Mouse (Mus musculus) lung, embryonic 16.5 days (tissue): ENCODE measurements around the gene Zfp467. TPM values are rescaled to one million over a fixed set of nuclear protein-coding genes. Genes with fewer than 3 reads are reported as not detected.

Experiments
- ATAC-seq: fragments of 200-750 bp; cut with Nextera tagmentation; 2 replicates; pipeline ENCODE4 v1.8.0; 2017; ENCODE audit warnings: low read depth, mild to moderate bottlenecking, moderate library complexity
- H3K27ac ChIP-seq: fragments of 300-500 bp; sonication (generic); 2 replicates; pipeline ENCODE4 v1.5.1; 2014; ENCODE audit warnings: mild to moderate bottlenecking, control low read depth, low read length
- H3K27me3 ChIP-seq: fragments of 300-500 bp; sonication (generic); 2 replicates; pipeline ENCODE4 v1.6.1; 2014; ENCODE audit warnings: low read depth, low read length, mixed read lengths; ENCODE audit not compliant: control insufficient read depth, insufficient read depth
- H3K36me3 ChIP-seq: fragments of 300-500 bp; sonication (generic); 2 replicates; pipeline ENCODE4 v1.6.1; 2014; ENCODE audit warnings: low read length; ENCODE audit not compliant: control insufficient read depth, insufficient read depth
- H3K4me1 ChIP-seq: fragments of 300-500 bp; sonication (generic); replicated peaks from 2 replicates; pipeline ENCODE4 v1.6.1; 2014; ENCODE audit warnings: low read length, mixed read lengths; ENCODE audit not compliant: control insufficient read depth, insufficient read depth
- H3K4me2 ChIP-seq: fragments of 300-500 bp; sonication (generic); 2 replicates; pipeline ENCODE4 v1.6.1; 2014; ENCODE audit warnings: low read depth, low read length, control low read depth
- H3K4me3 ChIP-seq: fragments of 300-500 bp; sonication (generic); 2 replicates; pipeline ENCODE4 v1.5.1; 2014; ENCODE audit warnings: mild to moderate bottlenecking, low read length, control low read depth
- H3K9ac ChIP-seq: fragments of 300-500 bp; sonication (generic); 2 replicates; pipeline ENCODE4 v1.6.1; 2014; ENCODE audit warnings: low read length, control low read depth
- H3K9me3 ChIP-seq: fragments of 300-500 bp; sonication (generic); 2 replicates; pipeline ENCODE4 v1.6.1; 2016; ENCODE audit warnings: low read length; ENCODE audit not compliant: control insufficient read depth
- WGBS: fragments of 180-500 bp; shearing (Covaris S2); extraction: QIAGEN DNeasy Blood & Tissue Kit; methylation state at CpG from one replicate; pipeline ENCODE4 v1.1.7; 2014; 5-methylcytosine and 5-hydroxymethylcytosine counted together
- polyA plus RNA-seq: library from polyadenylated mRNA; unstranded; fragments of >200 nt; fragmentation: Nextera tagmentation; extraction: Ambion mirVana; gene quantifications from 2 replicates; pipeline ENCODE4 v1.2.1, GENCODE M21; 2015

The Zfp467 gene
- polyA plus RNA-seq, 1 experiment from 2014 or later, result 21.0 TPM

DNA sequence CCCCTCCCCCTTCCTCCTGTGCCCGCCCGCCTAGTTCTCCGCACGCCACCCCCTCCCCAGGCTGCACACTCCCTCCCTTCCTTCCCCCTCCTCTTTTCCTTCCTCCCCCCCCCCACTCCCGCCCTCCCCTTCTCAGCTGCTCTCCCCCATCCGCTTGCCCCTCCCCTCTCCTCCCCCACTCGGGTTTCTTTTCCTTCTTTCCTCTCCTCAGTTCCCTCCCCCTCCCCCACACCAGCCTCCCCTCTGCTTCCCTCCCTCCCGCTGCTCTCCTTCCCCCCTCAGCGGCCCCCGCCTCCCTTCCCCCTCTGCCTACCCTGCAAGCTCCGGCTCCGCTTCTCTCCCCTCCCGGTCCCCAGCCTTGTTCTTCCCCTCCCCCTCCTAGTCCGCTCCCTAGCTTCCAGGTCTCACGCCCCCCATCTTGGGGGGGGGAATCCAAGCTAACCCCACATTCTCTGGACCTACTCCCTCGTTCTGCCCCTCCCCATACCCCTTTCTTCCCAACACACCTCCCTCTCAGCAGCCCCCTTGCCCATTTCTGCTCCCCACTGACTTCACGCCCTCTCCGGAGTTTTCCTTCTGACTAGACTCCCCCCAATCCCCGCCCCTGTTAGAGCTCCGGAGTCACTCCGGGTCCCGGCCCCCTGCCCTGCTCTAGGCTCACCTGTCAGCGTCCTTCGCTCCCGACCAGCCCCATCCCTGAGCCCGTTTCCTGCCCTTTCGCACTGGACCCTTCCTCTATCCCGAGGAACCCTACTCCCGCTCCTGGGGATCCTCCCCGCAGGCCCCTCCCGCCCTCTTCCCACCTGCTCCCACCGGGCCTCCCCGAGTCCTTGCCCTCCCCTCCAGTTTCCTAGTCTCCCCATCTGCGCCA is 1.1 kb downstream of the Zfp467 start:
- ATAC-seq, result peak; percentile 74
- Histone ChIP-seq H3K27ac (peak overlapping the region; percentile 96), H3K4me2 (peak overlapping the region; percentile 79), H3K36me3 (peaks cover 21% of the 10 kb centered on the region), H3K9me3 (no peaks in the 10 kb centered on the region), H3K4me1 (peaks cover 24% of the 10 kb centered on the region), H3K4me3 (peak overlapping the region; percentile 84), H3K9ac (peak overlapping the region; percentile 95), H3K27me3 (no peaks in the 10 kb centered on the region)
- under 1% methylated on average over 32 of the region's 34 CpGs for WGBS

DNA sequence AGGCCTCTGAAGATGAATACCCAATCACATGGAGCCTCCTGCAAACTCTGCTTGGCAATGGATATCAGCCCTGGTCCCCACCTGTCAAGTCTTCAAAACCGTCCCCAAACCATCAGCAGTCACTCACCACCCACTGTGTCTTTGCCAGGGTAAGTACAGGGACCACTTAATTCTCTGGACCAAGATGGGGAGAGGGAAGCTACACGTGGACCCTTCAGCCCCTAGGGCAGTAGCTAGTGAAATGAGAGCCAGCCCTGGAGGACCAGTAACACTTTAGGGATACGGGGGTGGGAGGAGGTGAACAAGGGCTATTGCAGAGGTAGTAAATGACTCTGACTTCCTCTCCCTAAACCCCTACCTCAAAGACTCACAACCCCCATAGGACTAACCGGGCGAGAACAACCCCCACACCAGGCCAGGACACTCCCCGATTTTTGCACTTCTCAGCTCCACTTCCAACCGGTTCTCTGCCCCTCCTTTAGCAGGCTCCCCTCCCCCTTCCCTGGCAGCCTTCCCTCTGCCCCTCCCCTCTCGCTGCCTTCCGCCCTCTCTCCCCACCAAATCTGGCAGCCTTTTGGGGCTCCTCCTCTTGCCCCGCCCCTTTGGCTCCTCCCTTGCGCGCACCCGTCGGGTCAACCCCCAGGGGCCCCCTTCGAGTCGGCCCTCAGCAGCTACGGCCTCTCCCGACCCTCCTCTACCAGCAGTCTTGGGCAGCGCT is 1.9 kb downstream of the Zfp467 start:
- peak overlapping the region; percentile 79 for H3K4me2 ChIP-seq
- H3K9me3 ChIP-seq, result no peaks in the 10 kb centered on the region
- 3% methylated on average over 19 of the region's 19 CpGs for WGBS
- H3K36me3 ChIP-seq, result peaks cover 25% of the 10 kb centered on the region
- H3K4me3 ChIP-seq, result peak overlapping the region; percentile 84
- peak; percentile 93 for ATAC-seq
- H3K27ac ChIP-seq, result peak overlapping the region; percentile 96
- H3K9ac ChIP-seq, result peak overlapping the region; percentile 95
- H3K27me3 ChIP-seq, result no peaks in the 10 kb centered on the region
- H3K4me1 ChIP-seq, result peaks cover 25% of the 10 kb centered on the region

DNA sequence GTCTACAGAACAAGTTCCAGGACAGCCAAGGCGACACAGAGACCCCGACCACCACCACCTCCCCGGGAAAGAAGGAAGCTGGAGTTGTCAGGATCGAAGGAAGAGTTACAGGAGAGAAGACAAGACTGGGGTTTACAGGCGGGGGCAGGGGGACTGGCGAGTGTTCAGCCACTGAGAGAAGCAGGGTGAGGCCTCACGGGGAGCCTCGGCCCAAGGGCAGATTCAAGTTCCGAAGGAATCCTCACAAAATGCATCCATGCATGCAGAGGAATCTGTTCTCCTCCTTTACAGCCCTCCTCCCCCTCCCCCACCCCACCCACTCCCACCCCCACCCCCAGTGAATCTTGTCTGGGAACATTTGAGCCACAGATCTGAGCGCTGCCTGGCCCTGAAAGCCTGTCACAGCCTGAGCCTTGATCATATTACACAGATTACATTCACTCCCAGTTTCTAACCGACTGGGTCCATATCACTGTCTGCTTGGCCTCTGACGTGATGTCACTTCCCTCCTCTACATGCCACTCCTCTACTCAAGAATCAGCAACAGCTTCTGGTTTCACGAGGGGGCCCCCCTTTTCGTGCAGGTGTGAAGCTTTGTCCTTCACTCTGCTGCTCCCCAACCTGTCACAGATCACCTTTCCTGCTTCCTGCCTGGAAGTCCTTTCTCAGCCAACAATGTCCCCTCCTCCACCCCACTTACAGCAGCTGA is 5.2 kb downstream of the Zfp467 start:
- Histone ChIP-seq H3K36me3 (peaks cover 44% of the 10 kb centered on the region), H3K4me3 (no peak overlapping the region), H3K9ac (no peak overlapping the region), H3K4me1 (peaks cover 27% of the 10 kb centered on the region), H3K9me3 (no peaks in the 10 kb centered on the region; the same call in 1 of the 2 replicates), H3K27ac (no peak overlapping the region), H3K27me3 (no peaks in the 10 kb centered on the region), H3K4me2 (no peak overlapping the region)
- WGBS, result 42% methylated on average over 13 of the region's 14 CpGs
- ATAC-seq, result no peak

DNA sequence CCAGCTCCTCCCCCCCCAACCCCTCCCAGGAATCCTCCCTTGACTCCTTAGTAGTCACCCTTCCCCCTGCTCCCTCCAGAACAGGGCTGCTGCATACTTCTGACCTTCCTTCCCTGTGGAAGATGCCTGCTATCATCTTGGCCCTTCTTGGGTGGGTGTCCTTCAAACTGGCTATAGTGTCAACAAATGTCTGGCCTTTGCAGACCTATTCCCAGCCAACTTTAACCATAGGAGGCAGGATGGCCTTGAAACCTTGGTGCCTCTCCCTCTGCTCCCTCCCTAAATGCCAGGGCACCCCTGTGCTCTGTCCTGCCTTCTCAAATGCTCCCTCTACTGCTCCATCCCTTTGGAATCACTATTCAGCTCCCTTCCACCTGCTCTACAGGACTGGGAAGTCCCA is 6.0 kb downstream of the Zfp467 start:
- Histone ChIP-seq H3K4me3 (no peak overlapping the region), H3K9ac (no peak overlapping the region), H3K4me2 (no peak overlapping the region), H3K36me3 (peaks cover 44% of the 10 kb centered on the region), H3K27ac (no peak overlapping the region), H3K4me1 (peaks cover 34% of the 10 kb centered on the region), H3K9me3 (no peaks in the 10 kb centered on the region; the same call in 1 of the 2 replicates), H3K27me3 (no peaks in the 10 kb centered on the region)
- ATAC-seq, result no peak

DNA sequence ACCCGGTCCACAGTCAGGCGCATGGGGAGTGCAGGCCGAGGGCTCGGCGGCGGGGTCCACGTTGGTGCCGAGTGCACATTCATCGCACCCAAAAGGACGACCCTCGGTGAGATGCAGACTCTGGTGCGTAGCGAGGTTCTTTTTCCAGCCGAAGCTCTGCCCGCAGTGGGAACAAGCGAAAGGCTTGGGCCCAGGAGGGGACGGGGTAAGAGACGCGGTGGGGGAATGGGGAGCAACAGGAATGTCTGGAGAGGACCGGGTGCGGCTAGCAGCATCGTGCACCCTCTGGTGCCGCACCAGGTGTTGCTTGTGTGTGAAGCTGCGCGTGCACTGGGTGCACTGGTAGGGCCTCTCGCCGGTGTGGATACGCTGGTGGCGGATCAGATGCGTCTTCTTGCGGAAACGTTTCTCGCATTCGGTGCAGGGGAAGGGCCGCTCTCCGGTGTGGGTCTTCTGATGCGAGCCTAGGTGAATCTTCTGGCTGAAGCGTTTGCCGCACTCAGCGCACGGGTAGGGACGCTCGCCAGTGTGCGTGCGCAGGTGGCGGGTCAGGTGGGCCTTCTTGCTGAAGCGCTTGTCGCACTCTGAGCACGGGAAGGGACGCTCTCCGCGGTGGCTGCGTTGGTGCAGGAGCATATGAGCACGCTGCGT is 7.0 kb downstream of the Zfp467 start:
- Histone ChIP-seq H3K27ac (no peak overlapping the region), H3K27me3 (no peaks in the 10 kb centered on the region), H3K4me2 (no peak overlapping the region), H3K36me3 (peaks cover 44% of the 10 kb centered on the region), H3K4me3 (no peak overlapping the region), H3K9ac (no peak overlapping the region), H3K9me3 (no peaks in the 10 kb centered on the region; the same call in 1 of the 2 replicates), H3K4me1 (peaks cover 40% of the 10 kb centered on the region)
- 56% methylated on average over 55 of the region's 55 CpGs for WGBS
- no peak for ATAC-seq

DNA sequence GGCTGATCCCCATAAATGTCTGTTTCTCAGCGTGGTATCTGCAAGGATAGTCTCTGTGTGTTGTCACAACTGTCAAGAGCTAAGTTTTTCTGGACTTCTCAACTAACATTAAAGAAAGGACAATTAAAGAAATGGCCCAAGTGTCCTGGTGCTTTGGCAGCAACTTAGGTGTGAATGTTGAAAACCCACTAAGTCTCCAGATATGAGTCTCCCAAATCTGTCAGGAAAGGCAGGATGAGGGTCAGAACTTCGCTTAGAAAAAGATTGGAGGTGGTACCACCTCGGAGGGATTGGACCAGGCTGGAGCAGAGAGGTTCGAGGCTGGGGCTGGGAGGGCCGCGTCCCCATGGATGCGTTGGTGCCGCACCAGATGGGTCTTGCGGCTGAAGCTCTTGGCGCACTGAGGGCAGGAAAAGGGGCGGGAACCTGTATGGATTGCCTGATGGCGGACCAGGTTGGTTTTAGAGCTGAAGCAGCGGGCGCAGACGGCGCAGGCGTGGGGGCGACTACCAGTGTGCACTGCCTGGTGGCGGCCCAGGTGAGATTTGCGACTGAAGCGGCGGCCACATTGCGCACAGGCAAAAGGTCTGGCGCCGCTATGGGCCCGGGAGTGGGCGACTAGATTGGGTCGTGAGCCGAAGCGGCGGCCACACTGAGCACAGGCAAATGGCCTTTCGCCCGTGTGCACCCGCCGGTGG is 7.8 kb downstream of the Zfp467 start:
- H3K4me1 ChIP-seq, result peaks cover 42% of the 10 kb centered on the region
- H3K4me3 ChIP-seq, result no peak overlapping the region
- no peaks in the 10 kb centered on the region; the same call in 1 of the 2 replicates for H3K9me3 ChIP-seq
- no peak overlapping the region for H3K4me2 ChIP-seq
- no peaks in the 10 kb centered on the region for H3K27me3 ChIP-seq
- 79% methylated on average over 35 of the region's 35 CpGs for WGBS
- ATAC-seq, result no peak
- H3K9ac ChIP-seq, result no peak overlapping the region
- peaks cover 44% of the 10 kb centered on the region for H3K36me3 ChIP-seq
- H3K27ac ChIP-seq, result no peak overlapping the region

DNA sequence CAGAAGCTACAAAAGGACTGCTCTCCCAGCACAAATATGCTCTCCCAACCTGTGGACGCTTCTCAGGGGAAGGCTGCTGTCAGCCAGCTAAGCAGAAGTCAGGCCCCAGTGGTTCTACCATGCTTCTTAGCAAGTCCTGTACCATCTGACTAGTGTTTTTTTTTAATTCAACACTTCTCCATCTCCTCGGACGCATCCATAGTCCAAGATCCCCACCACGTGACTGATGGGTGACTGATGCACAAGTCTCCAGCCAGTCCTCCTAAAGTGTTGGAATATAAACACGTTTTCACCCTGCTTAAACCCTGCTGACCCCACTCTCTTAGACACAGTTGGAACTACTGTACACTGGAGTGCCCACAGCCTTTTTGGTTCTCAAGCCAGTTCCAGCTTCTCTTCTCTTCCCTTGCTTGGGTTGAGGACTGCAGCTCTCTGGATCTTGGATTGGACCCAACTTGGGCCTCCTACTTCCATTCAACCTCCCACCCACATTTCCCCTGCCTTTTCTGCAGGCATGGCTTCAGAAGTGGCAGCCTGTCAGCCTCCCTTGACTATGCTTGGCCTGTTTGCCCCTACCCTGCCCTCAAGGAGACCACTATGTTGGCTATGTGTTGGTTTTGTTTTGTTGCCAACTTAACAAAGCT is 9.8 kb downstream of the Zfp467 start:
- H3K36me3 ChIP-seq, result peaks cover 26% of the 10 kb centered on the region
- no peak overlapping the region for H3K4me3 ChIP-seq
- WGBS, result 57% methylated on average over 5 of the region's 5 CpGs
- H3K27me3 ChIP-seq, result no peaks in the 10 kb centered on the region
- no peak overlapping the region for H3K4me2 ChIP-seq
- no peak for ATAC-seq
- peaks cover 40% of the 10 kb centered on the region for H3K4me1 ChIP-seq
- no peaks in the 10 kb centered on the region; the same call in 1 of the 2 replicates for H3K9me3 ChIP-seq
- no peak overlapping the region for H3K27ac ChIP-seq
- no peak overlapping the region for H3K9ac ChIP-seq

DNA sequence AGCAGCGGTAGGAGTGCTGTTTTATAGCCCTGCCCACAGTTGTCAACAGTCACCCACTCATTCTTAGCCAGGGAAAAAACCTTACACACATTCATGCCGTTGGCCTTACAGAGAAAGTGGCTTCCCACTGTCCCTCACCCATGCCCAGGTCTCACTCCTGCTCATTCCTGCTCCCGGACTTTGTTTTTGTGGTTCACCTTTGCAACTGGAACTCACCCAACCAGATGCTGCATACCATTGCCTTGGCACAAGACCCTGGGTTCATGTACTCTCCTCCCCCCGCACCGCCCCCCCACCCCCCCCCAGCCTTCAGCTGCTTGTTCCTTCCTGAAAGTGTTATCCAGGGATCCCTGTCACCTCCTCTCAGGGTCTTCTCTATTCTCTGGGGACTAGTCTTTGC is 10.5 kb downstream of the Zfp467 start:
- Histone ChIP-seq H3K4me3 (no peak overlapping the region), H3K9me3 (no peaks in the 10 kb centered on the region; the same call in 1 of the 2 replicates), H3K4me2 (no peak overlapping the region), H3K4me1 (peaks cover 37% of the 10 kb centered on the region), H3K9ac (no peak overlapping the region), H3K27me3 (no peaks in the 10 kb centered on the region), H3K27ac (no peak overlapping the region), H3K36me3 (peaks cover 23% of the 10 kb centered on the region)
- 26% methylated on average over 5 of the region's 5 CpGs for WGBS
- ATAC-seq, result no peak
